In the genomic region with DNA sequence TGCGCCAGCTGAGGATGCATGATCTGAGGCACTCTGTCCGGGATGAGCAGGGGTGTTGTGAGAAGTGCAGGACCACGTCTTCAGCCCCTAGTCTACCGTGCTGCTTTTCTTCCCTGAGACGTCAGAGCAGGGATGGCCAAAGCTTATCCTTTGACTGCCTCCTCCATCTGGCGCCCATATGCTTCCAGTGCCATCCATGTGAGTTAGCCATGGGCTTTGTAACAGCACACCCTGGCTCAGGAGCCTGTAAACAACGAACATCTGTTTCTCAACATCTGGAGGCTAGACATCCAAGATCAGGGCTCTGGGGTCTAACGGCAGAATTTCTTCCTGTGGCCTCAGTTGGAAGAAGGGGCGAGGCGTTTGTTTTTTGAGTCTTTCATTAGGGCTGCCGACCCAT, we compare ENCODE assay signal across 19 mouse cellular contexts.
DNase-seq lines count a peak whose midpoint lies in the region; ATAC-seq lines count a peak whose summit lies in the region.
"Had no signal": no experiment of that assay in that cellular context is flagged by ENCODE, and none has a peak within 500 bp of the region (broad histone marks: within the 10 kb centered on the region; RNA-seq: fewer than 3 reads in every experiment).

No protein-coding gene starts in this region.

- DNase-seq in hindbrain, embryonic 10.5 days (ENCODE audit: low spot score) = peak; percentile 63
- no peak for DNase-seq in hindbrain, embryonic 14.5 days (ENCODE audit: low spot score)
- DNase-seq in NIH3T3 (ENCODE audit: low read depth) = peak; percentile 24
- DNase-seq in adrenal gland, adult 2 months = no peak
- DNase-seq in forebrain, embryonic 14.5 days (ENCODE audit: low spot score) = no peak
- DNase-seq in spleen, adult 12 weeks (ENCODE audit: low spot score) = no peak
- DNase-seq: adrenal gland, postnatal 25 days; cerebellum, adult 2 months; gastrocnemius, postnatal 25 days; liver; lung, adult 18-20 months; right cerebral cortex, postnatal 4 days had no signal

- no peak for ATAC-seq in hindbrain, embryonic 14.5 days (ENCODE audit: low FRiP score)
- no peak for ATAC-seq in embryonic facial prominence, embryonic 13.5 days (ENCODE audit: insufficient number of reproducible peaks, insufficient read depth, low FRiP score, low TSS enrichment, low read depth)
- ATAC-seq in limb, embryonic 12.5 days (ENCODE audit: insufficient number of reproducible peaks, insufficient read depth, low FRiP score, low TSS enrichment, low read depth) = no peak
- no peak for ATAC-seq in forebrain, embryonic 14.5 days
- ATAC-seq: intestine, postnatal 0 days had no signal

- no peaks in the 10 kb centered on the region for H3K36me3 ChIP-seq in hindbrain, embryonic 10.5 days
- H3K36me3 ChIP-seq in hindbrain, embryonic 14.5 days (replicated peaks; ENCODE audit: control insufficient read depth, insufficient read depth) = no peaks in the 10 kb centered on the region
- H3K36me3 ChIP-seq in embryonic facial prominence, embryonic 13.5 days = no peaks in the 10 kb centered on the region
- H3K36me3 ChIP-seq in limb, embryonic 12.5 days = no peaks in the 10 kb centered on the region
- H3K36me3 ChIP-seq in forebrain, embryonic 14.5 days (ENCODE audit: control insufficient read depth, insufficient read depth, low read length) = no peaks in the 10 kb centered on the region
- H3K36me3 ChIP-seq: hindbrain, embryonic 13.5 days; neural tube, embryonic 13.5 days had no signal

- H3K4me1 ChIP-seq in hindbrain, embryonic 10.5 days (replicated peaks) = peaks cover 44% of the 10 kb centered on the region
- H3K4me1 ChIP-seq in hindbrain, embryonic 14.5 days (replicated peaks; ENCODE audit: control insufficient read depth, insufficient read depth, low read length) = peaks cover 18% of the 10 kb centered on the region
- H3K4me1 ChIP-seq in embryonic facial prominence, embryonic 13.5 days = peaks cover 21% of the 10 kb centered on the region
- H3K4me1 ChIP-seq in limb, embryonic 12.5 days (replicated peaks) = peaks cover 53% of the 10 kb centered on the region
- peaks cover 16% of the 10 kb centered on the region for H3K4me1 ChIP-seq in forebrain, embryonic 14.5 days (ENCODE audit: control insufficient read depth, insufficient read depth, low read length)

- no peak overlapping the region for H3K27ac ChIP-seq in hindbrain, embryonic 10.5 days
- H3K27ac ChIP-seq in hindbrain, embryonic 14.5 days = no peak overlapping the region
- H3K27ac ChIP-seq in embryonic facial prominence, embryonic 13.5 days = no peak overlapping the region
- H3K27ac ChIP-seq in limb, embryonic 12.5 days = 0 out of 2 replicates have a peak overlapping the region, but pooled peaks have one; percentile 50
- H3K27ac ChIP-seq in forebrain, embryonic 14.5 days (ENCODE audit: low read depth, low read length) = no peak overlapping the region
- H3K27ac ChIP-seq: hindbrain, embryonic 13.5 days; layer of hippocampus, adult 2 months; macrophage; neural tube, embryonic 13.5 days had no signal

- no peak overlapping the region for H3K9ac ChIP-seq in hindbrain, embryonic 14.5 days
- no peak overlapping the region for H3K9ac ChIP-seq in embryonic facial prominence, embryonic 13.5 days
- no peak overlapping the region for H3K9ac ChIP-seq in limb, embryonic 12.5 days (replicated peaks)
- H3K9ac ChIP-seq in forebrain, embryonic 14.5 days (ENCODE audit: low read length) = no peak overlapping the region
- H3K9ac ChIP-seq: hindbrain, embryonic 13.5 days; neural tube, embryonic 13.5 days had no signal

- H3K4me3 ChIP-seq in hindbrain, embryonic 10.5 days = no peak overlapping the region
- H3K4me3 ChIP-seq in hindbrain, embryonic 14.5 days (replicated peaks; ENCODE audit: low read length) = no peak overlapping the region
- no peak overlapping the region for H3K4me3 ChIP-seq in embryonic facial prominence, embryonic 13.5 days
- H3K4me3 ChIP-seq in limb, embryonic 12.5 days (replicated peaks) = no peak overlapping the region
- H3K4me3 ChIP-seq in forebrain, embryonic 14.5 days (ENCODE audit: low read depth, low read length) = no peak overlapping the region
- H3K4me3 ChIP-seq: hindbrain, embryonic 13.5 days; layer of hippocampus, adult 2 months; neural tube, embryonic 13.5 days had no signal

- H3K27me3 ChIP-seq in hindbrain, embryonic 10.5 days (ENCODE audit: insufficient read depth, poor library complexity, severe bottlenecking) = no peaks in the 10 kb centered on the region
- H3K27me3 ChIP-seq in hindbrain, embryonic 14.5 days (ENCODE audit: control insufficient read depth, insufficient read depth, low read length) = no peaks in the 10 kb centered on the region
- H3K27me3 ChIP-seq in embryonic facial prominence, embryonic 13.5 days = no peaks in the 10 kb centered on the region
- no peaks in the 10 kb centered on the region; the same call in 1 of the 2 replicates for H3K27me3 ChIP-seq in limb, embryonic 12.5 days
- H3K27me3 ChIP-seq in forebrain, embryonic 14.5 days (replicated peaks; ENCODE audit: control insufficient read depth, insufficient read depth, low read length) = no peaks in the 10 kb centered on the region

- WGBS in hindbrain, embryonic 10.5 days = 52% methylated on average over 11 of the region's 11 CpGs
- 80% methylated on average over 11 of the region's 11 CpGs for WGBS in hindbrain, embryonic 14.5 days
- 26% methylated on average over 11 of the region's 11 CpGs for WGBS in embryonic facial prominence, embryonic 13.5 days
- WGBS in limb, embryonic 12.5 days = 17% methylated on average over 11 of the region's 11 CpGs
- WGBS in forebrain, embryonic 14.5 days = 82% methylated on average over 11 of the region's 11 CpGs

- H3K4me2 ChIP-seq in hindbrain, embryonic 14.5 days (replicated peaks) = no peak overlapping the region
- 0 out of 2 replicates have a peak overlapping the region, but pooled peaks have one; percentile 10 for H3K4me2 ChIP-seq in embryonic facial prominence, embryonic 13.5 days
- H3K4me2 ChIP-seq in limb, embryonic 12.5 days = 0 out of 2 replicates have a peak overlapping the region, but pooled peaks have one; percentile 8
- H3K4me2 ChIP-seq in forebrain, embryonic 14.5 days (ENCODE audit: low read length) = no peak overlapping the region
- H3K4me2 ChIP-seq: hindbrain, embryonic 13.5 days; neural tube, embryonic 13.5 days had no signal

- H3K9me3 ChIP-seq in hindbrain, embryonic 10.5 days = peaks cover 14% of the 10 kb centered on the region; the same call in 1 of the 2 replicates
- H3K9me3 ChIP-seq in hindbrain, embryonic 14.5 days (ENCODE audit: control insufficient read depth, low read length) = peaks cover 9% of the 10 kb centered on the region
- H3K9me3 ChIP-seq in embryonic facial prominence, embryonic 13.5 days = peaks cover 11% of the 10 kb centered on the region; the same call in 1 of the 2 replicates
- peaks cover 15% of the 10 kb centered on the region; the same call in 1 of the 2 replicates for H3K9me3 ChIP-seq in limb, embryonic 12.5 days
- peaks cover 3% of the 10 kb centered on the region; the same call in 1 of the 2 replicates for H3K9me3 ChIP-seq in forebrain, embryonic 14.5 days (replicated peaks; ENCODE audit: control insufficient read depth, low read length)

Comparison
In these comparisons a context has a peak if more than half of its experiments do, and no peak if none do; other contexts are left out.
1. DNase-seq: peak in hindbrain, embryonic 10.5 days (single experiment) and NIH3T3 (single experiment); none in hindbrain, embryonic 14.5 days (single experiment), adrenal gland, adult 2 months (single experiment), forebrain, embryonic 14.5 days (single experiment) and spleen, adult 12 weeks (single experiment).
2. H3K4me2 ChIP-seq: peak in embryonic facial prominence, embryonic 13.5 days (single experiment) and limb, embryonic 12.5 days (single experiment); none in hindbrain, embryonic 14.5 days (single experiment) and forebrain, embryonic 14.5 days (single experiment).